Mouse (Mus musculus) G1E (cell line): Measurements from ENCODE around the gene Lin7c.

Source experiments
- CTCF ChIP-seq: IDR thresholded peaks from 2 replicates; pipeline ENCODE4 v1.5.1; 2012; ENCODE audit warnings: low read depth, low read length, inconsistent platforms, mixed read lengths
- GATA1 ChIP-seq: IDR thresholded peaks from 2 replicates; pipeline ENCODE4 v1.6.1; 2012; ENCODE audit warnings: borderline replicate concordance, low read length, inconsistent platforms, mixed read lengths
- GATA2 ChIP-seq: IDR thresholded peaks from 2 replicates; pipeline ENCODE4 v1.6.1; 2012; ENCODE audit warnings: low read depth, low read length, inconsistent platforms, borderline replicate concordance
- POLR2AphosphoS5 ChIP-seq: IDR thresholded peaks from 2 replicates; pipeline ENCODE4 v1.6.1; 2012; ENCODE audit warnings: low read depth, low read length, inconsistent platforms; ENCODE audit not compliant: insufficient replicate concordance
- TAL1 ChIP-seq: conservative IDR thresholded peaks from 2 replicates; pipeline ENCODE4 v1.6.1; 2012; ENCODE audit warnings: low read depth, low read length, inconsistent platforms, mixed read lengths

GRCm38 (mm10) chr2:109896311-109896710 is 5.7 kb downstream of the Lin7c start:
- TF ChIP-seq CTCF (no peak), TAL1 (no peak), GATA1 (no peak), POLR2AphosphoS5 (no peak), GATA2 (no peak)
